Mouse (Mus musculus): ENCODE measurements around the gene Ifi208. TPM values are rescaled to one million over a fixed set of nuclear protein-coding genes. Genes with fewer than 3 reads are reported as not detected.

Ifi208 gene
- total and polyA plus RNA-seq, 3 experiments = 0.04 to 0.31 (median 0.13) TPM

DNA sequence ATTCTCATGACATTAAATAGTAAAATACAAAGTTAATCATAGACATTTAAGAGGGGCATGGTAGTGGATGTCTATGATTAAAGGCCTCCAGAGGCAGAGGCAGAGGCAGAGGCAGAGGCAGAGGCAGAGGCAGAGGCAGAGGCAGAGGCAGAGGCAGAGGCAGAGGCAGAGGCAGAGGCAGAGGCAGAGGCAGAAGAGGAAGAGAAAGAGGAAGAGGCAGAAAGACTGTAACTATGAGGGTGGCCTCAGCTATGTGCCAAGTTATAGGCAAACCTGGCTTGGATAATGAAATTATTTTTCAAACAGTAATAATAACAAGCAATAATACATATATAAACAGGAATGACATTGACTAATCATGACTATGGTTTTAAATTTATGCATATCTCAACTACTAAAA, 67.1 kb downstream of the Ifi208 start:
- Histone ChIP-seq H3K4me3 (replicated peaks in 1 of 3; ENCODE audit: low read depth in 2 of 3, low read length in 2 of 3, poor library complexity in 1 of 3) (peak overlapping the region in 2 of 3 experiments; percentile 13), H3K9ac (ENCODE audit: insufficient read depth, low read depth) (no peak overlapping the region), H3K27me3 (replicated peaks) (no peaks in the 10 kb centered on the region), H3K36me3 (replicated peaks in 1 of 2; ENCODE audit: control insufficient read depth in 1 of 2, insufficient read depth in 1 of 2, low read length in 1 of 2) (no peaks in the 10 kb centered on the region), H3K27ac (ENCODE audit: insufficient read depth, low read depth) (no peak overlapping the region), H3K4me2 (ENCODE audit: insufficient read depth, low read depth, poor library complexity, severe bottlenecking) (no peak overlapping the region), H3K9me3 (replicated peaks; ENCODE audit: low read length) (no peaks in the 10 kb centered on the region), H3K4me1 (ENCODE audit: control insufficient read depth in 1 of 2, insufficient read depth in 2 of 2) (peaks cover 3 to 42% of the 10 kb centered on the region in 2 experiments; a peak in 3 of 4 replicates), H3K79me2 (replicated peaks; ENCODE audit: control insufficient read depth, extremely low read depth, insufficient read depth, poor library complexity, severe bottlenecking) (peaks cover 2% of the 10 kb centered on the region; the same call in 1 of the 2 replicates)
- in situ Hi-C loops (cut with MboI; ENCODE audit: low pct_ligation_motif_present, low pct_unique_long_range_greater_than_20kb, low sequenced_read_pairs) (no loop called here), dilution Hi-C loops (cut with MboI; ENCODE audit: extremely low pct_ligation_motif_present, extremely low pct_unique_long_range_greater_than_20kb, low sequenced_read_pairs) (no loop called here)
- no peak for TF ChIP-seq IRF4 (IDR thresholded peaks at IDR 0.05; ENCODE audit: low read depth, low read length)
- no peak for TF ChIP-seq TBP (conservative IDR thresholded peaks at IDR 0.05; ENCODE audit: low read depth, low read length)
- no peak for TF ChIP-seq KAT2A (IDR thresholded peaks at IDR 0.05; ENCODE audit: insufficient replicate concordance, low read length)
- TF ChIP-seq ZNF384 (IDR thresholded peaks at IDR 0.05; ENCODE audit: low read depth, low read length) = no peak
- no peak for TF ChIP-seq CHD1 (IDR thresholded peaks at IDR 0.05; ENCODE audit: low read depth, low read length)
- no peak for TF ChIP-seq MAFK (IDR thresholded peaks at IDR 0.05; ENCODE audit: insufficient replicate concordance, low read length)
- TF ChIP-seq EP300 (IDR thresholded peaks at IDR 0.05; ENCODE audit: low read length) = no peak; the same call in 1 of the 2 replicates
- no peak for TF ChIP-seq ZMIZ1 (IDR thresholded peaks at IDR 0.05; ENCODE audit: low read depth, low read length)
- no peak for TF ChIP-seq ZKSCAN1 (IDR thresholded peaks at IDR 0.05; ENCODE audit: borderline replicate concordance, low read depth, low read length)
- TF ChIP-seq USF2 (conservative IDR thresholded peaks at IDR 0.05; ENCODE audit: low read depth, low read length) = no peak
- no peak for TF ChIP-seq RCOR1 (conservative IDR thresholded peaks at IDR 0.05; ENCODE audit: low read depth, low read length)
- no peak for TF ChIP-seq SMC3 (IDR thresholded peaks at IDR 0.05; ENCODE audit: low read depth, low read length)
- no peak for TF ChIP-seq PAX5 (IDR thresholded peaks at IDR 0.05; ENCODE audit: low read length)
- no peak for TF ChIP-seq USF1 (IDR thresholded peaks at IDR 0.05; ENCODE audit: low read depth, low read length)
- DNase-seq (ENCODE audit: extremely low read depth) = no peak

DNA sequence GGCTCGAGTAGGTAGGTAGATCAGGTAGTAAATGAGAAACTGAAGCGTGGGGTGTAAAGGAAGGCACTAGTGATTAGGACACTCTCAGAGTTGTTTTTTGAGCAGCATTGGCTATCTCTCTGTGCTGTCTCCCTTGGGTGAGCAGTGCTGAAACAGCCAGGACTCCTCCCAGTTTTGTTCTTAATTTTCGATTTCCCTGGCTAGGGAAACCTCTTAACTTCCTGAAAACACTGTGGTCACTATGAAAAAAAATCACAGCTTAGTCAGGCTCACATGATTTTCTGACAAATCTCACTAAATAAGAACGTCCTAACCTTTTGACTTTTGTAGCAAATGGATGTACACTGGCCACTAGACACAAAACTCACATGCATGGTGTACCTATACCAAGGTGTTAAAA, 68.2 kb downstream of the Ifi208 start, which contains the start of gene Ifi207:
TSS of gene Ifi207 (minus strand) at position 92 of the 400 bp plus-strand sequence.
- peak within 1 kb of the TSS; percentile 8; the same call in 1 of the 2 replicates for H3K27ac ChIP-seq (ENCODE audit: insufficient read depth, low read depth)
- TF ChIP-seq MAX (IDR thresholded peaks at IDR 0.05; ENCODE audit: low read length) (peak; percentile 9; the same call in 1 of the 2 replicates), ZNF384 (IDR thresholded peaks at IDR 0.05; ENCODE audit: low read depth, low read length) (peak; percentile 85), ZMIZ1 (IDR thresholded peaks at IDR 0.05; ENCODE audit: low read depth, low read length) (no peak), MEF2A (IDR thresholded peaks at IDR 0.05; ENCODE audit: borderline replicate concordance, low read depth, low read length) (no peak; the same call in 1 of the 2 replicates), NELFE (IDR thresholded peaks at IDR 0.05; ENCODE audit: low read depth, low read length) (no peak), MYC (IDR thresholded peaks at IDR 0.05; ENCODE audit: low read depth, low read length) (no peak), IRF4 (IDR thresholded peaks at IDR 0.05; ENCODE audit: low read depth, low read length) (peak; percentile 28; the same call in 1 of the 2 replicates), BHLHE40 (IDR thresholded peaks at IDR 0.05; ENCODE audit: low read depth, low read length) (peak; percentile 64; the same call in 1 of the 2 replicates), CHD2 (IDR thresholded peaks at IDR 0.05; ENCODE audit: low read length) (no peak), POLR2A (IDR thresholded peaks at IDR 0.05; ENCODE audit: low read depth, low read length) (0 out of 2 replicates have a peak, but pooled peaks have one; percentile 16), USF1 (IDR thresholded peaks at IDR 0.05; ENCODE audit: low read depth, low read length) (no peak), PAX5 (IDR thresholded peaks at IDR 0.05; ENCODE audit: low read length) (no peak), ZKSCAN1 (IDR thresholded peaks at IDR 0.05; ENCODE audit: borderline replicate concordance, low read depth, low read length) (no peak), USF2 (conservative IDR thresholded peaks at IDR 0.05; ENCODE audit: low read depth, low read length) (no peak), HCFC1 (IDR thresholded peaks at IDR 0.05; ENCODE audit: low read depth, low read length) (no peak), SMC3 (IDR thresholded peaks at IDR 0.05; ENCODE audit: low read depth, low read length) (no peak), MAFK (IDR thresholded peaks at IDR 0.05; ENCODE audit: insufficient replicate concordance, low read length) (no peak; the same call in 1 of the 2 replicates), NRF1 (IDR thresholded peaks at IDR 0.05; ENCODE audit: low read depth, low read length) (no peak), ZC3H11A (IDR thresholded peaks at IDR 0.05; ENCODE audit: low read depth, low read length) (no peak), EP300 (IDR thresholded peaks at IDR 0.05; ENCODE audit: low read length) (peak; percentile 73), CTCF (conservative IDR thresholded peaks at IDR 0.05 in 1 of 2, IDR thresholded peaks at IDR 0.05 in 1 of 2; ENCODE audit: low read depth in 2 of 2, low read length in 2 of 2) (no peak), RCOR1 (conservative IDR thresholded peaks at IDR 0.05; ENCODE audit: low read depth, low read length) (no peak), ETS1 (conservative IDR thresholded peaks at IDR 0.05; ENCODE audit: low read depth, low read length) (peak; percentile 68), POLR2AphosphoS2 (IDR thresholded peaks at IDR 0.05; ENCODE audit: low read depth, low read length) (no peak), JUN (IDR thresholded peaks at IDR 0.05; ENCODE audit: insufficient read depth, low read depth, low read length) (peak; percentile 22; the same call in 1 of the 2 replicates), RAD21 (IDR thresholded peaks at IDR 0.05; ENCODE audit: low read depth, low read length) (no peak; the same call in 1 of the 2 replicates), CHD1 (IDR thresholded peaks at IDR 0.05; ENCODE audit: low read depth, low read length) (no peak), TCF12 (IDR thresholded peaks at IDR 0.05; ENCODE audit: low read depth, low read length) (peak; percentile 35; the same call in 1 of the 2 replicates)

More for the DNA sequence above, 68.2 kb downstream of the Ifi208 start, which contains the start of gene Ifi207:
- in situ Hi-C loops (cut with MboI; ENCODE audit: low pct_ligation_motif_present, low pct_unique_long_range_greater_than_20kb, low sequenced_read_pairs) = no loop called here
- no peaks in the 10 kb centered on the region for H3K27me3 ChIP-seq (replicated peaks)
- H3K4me3 ChIP-seq (replicated peaks in 1 of 3; ENCODE audit: low read depth in 2 of 3, low read length in 2 of 3, poor library complexity in 1 of 3) = peak within 1 kb of the TSS in 2 of 3 experiments; percentile 13 to 32
- H3K9me3 ChIP-seq (replicated peaks; ENCODE audit: low read length) = no peaks in the 10 kb centered on the region
- no peaks in the 10 kb centered on the region for H3K36me3 ChIP-seq (replicated peaks in 1 of 2; ENCODE audit: control insufficient read depth in 1 of 2, insufficient read depth in 1 of 2, low read length in 1 of 2)
- H3K4me2 ChIP-seq (ENCODE audit: insufficient read depth, low read depth, poor library complexity, severe bottlenecking) = peak within 1 kb of the TSS; percentile 59
- dilution Hi-C loops (cut with MboI; ENCODE audit: extremely low pct_ligation_motif_present, extremely low pct_unique_long_range_greater_than_20kb, low sequenced_read_pairs) = no loop called here
- H3K4me1 ChIP-seq (ENCODE audit: control insufficient read depth in 1 of 2, insufficient read depth in 2 of 2) = peaks cover 3 to 33% of the 10 kb centered on the region in 2 experiments; a peak in 3 of 4 replicates
- H3K79me2 ChIP-seq (replicated peaks; ENCODE audit: control insufficient read depth, extremely low read depth, insufficient read depth, poor library complexity, severe bottlenecking) = peaks cover 2% of the 10 kb centered on the region; the same call in 1 of the 2 replicates
- peak within 1 kb of the TSS; percentile 9; the same call in 1 of the 2 replicates for H3K9ac ChIP-seq (ENCODE audit: insufficient read depth, low read depth)
- peak; percentile 49 for DNase-seq (ENCODE audit: extremely low read depth)
